8 mouse cellular contexts compared by ENCODE assay signal in genomic region chr14:7819446-7819845, GRCm38 (mm10). TPM values are rescaled to one million over a fixed set of nuclear protein-coding genes. Genes with fewer than 3 reads are reported as not detected.
A peak's percentile ranks its signal among the peaks of the same experiment; 100 is the strongest.
DNase-seq lines count a peak whose midpoint lies in the region; ATAC-seq and TF ChIP-seq lines count a peak whose summit lies in the region.

No protein-coding gene starts in this region.

- ATAC-seq in lung, embryonic 15.5 days (ENCODE audit: borderline replicate concordance, extremely low read depth, low FRiP score, low TSS enrichment), result no peak
- ATAC-seq in inflammation-experienced regulatory T-cells, adult 6 months, result no peak

- TF ChIP-seq CTCF in embryonic fibroblast, embryonic 13.5 days (IDR thresholded peaks at IDR 0.05; ENCODE audit: borderline replicate concordance, insufficient read depth, low read length), result no peak

- peak overlapping the region; percentile 88 for H3K27ac ChIP-seq in embryonic fibroblast, embryonic 13.5 days (ENCODE audit: insufficient read depth, low read length)
- H3K27ac ChIP-seq in lung, embryonic 15.5 days, result no peak overlapping the region

- no peaks in the 10 kb centered on the region for H3K9me3 ChIP-seq in lung, embryonic 15.5 days

- H3K4me3 ChIP-seq in embryonic fibroblast, embryonic 13.5 days (ENCODE audit: insufficient read depth, low read length), result peak overlapping the region; percentile 88
- H3K4me3 ChIP-seq in lung, embryonic 15.5 days, result peak overlapping the region; percentile 71

- H3K4me2 ChIP-seq in lung, embryonic 15.5 days, result peak overlapping the region; percentile 96

- H3K4me1 ChIP-seq in embryonic fibroblast, embryonic 13.5 days (ENCODE audit: control insufficient read depth, insufficient read depth, low read length), result peaks cover 5% of the 10 kb centered on the region
- peaks cover 42% of the 10 kb centered on the region for H3K4me1 ChIP-seq in lung, embryonic 15.5 days

- 61% methylated on average over 5 of the region's 5 CpGs for WGBS in lung, embryonic 15.5 days

- no peak for TF ChIP-seq POLR2A in embryonic fibroblast, embryonic 13.5 days (IDR thresholded peaks at IDR 0.05; ENCODE audit: low read depth, low read length)

- no peak overlapping the region for H3K9ac ChIP-seq in lung, embryonic 15.5 days

- peak; percentile 32 for DNase-seq in adrenal gland, adult 2 months
- DNase-seq in adrenal gland, postnatal 14 days, result no peak
- peak; percentile 61 for DNase-seq in induced T-regulatory cell, adult 2 months (ENCODE audit: low read depth)
- DNase-seq in c-Kit-positive CD71-positive TER-119-positive erythroid progenitor cells, embryonic 14.5 days (ENCODE audit: low spot score), result no peak
- no peak for DNase-seq in spleen, postnatal 36 days (ENCODE audit: low spot score in 2 of 2)

- no peaks in the 10 kb centered on the region for H3K36me3 ChIP-seq in lung, embryonic 15.5 days

- H3K27me3 ChIP-seq in lung, embryonic 15.5 days, result no peaks in the 10 kb centered on the region; the same call in 1 of the 2 replicates

RNA-seq across cellular contexts. Expression of gene Flnb, which starts 1.7 kb away (rescaled TPM):
- total RNA-seq in adrenal gland, adult 2 months (2021), result 10 to 100 TPM; 40.8 to 44.9 TPM
- polyA plus RNA-seq in adrenal gland, adult 2 months (2012; rRNA removed), result 8.8 and 8.9 TPM in 2 replicates
- 43.3 and 45.7 TPM in 2 replicates for total RNA-seq in adrenal gland, postnatal 14 days (2021)
- 190 and 401 TPM in 2 replicates for polyA plus RNA-seq in embryonic fibroblast, embryonic 13.5 days (2011; ENCODE audit: insufficient read length, low read depth, missing spikeins)
- polyA plus RNA-seq in lung, embryonic 15.5 days (2015; fragmentation: Nextera tagmentation; extraction: Ambion mirVana), result 13.8 and 14.8 TPM in 2 replicates
- 10 to 100 TPM in 1 of 3 experiments, 1 to 10 TPM in 2; 5.4 to 11.4 (median 6.1) TPM for polyA plus RNA-seq in inflammation-experienced regulatory T-cells, adult 6 months (2017; shearing (Covaris generic))

RNA-seq across cellular contexts. Expression of gene Gm26661, which starts 28.1 kb away (rescaled TPM):
- total RNA-seq in adrenal gland, adult 2 months (2021), result not detected
- polyA plus RNA-seq in adrenal gland, adult 2 months (2012; rRNA removed), result not detected in 2 replicates
- not detected in 2 replicates for total RNA-seq in adrenal gland, postnatal 14 days (2021)
- polyA plus RNA-seq in embryonic fibroblast, embryonic 13.5 days (2011; ENCODE audit: insufficient read length, low read depth, missing spikeins), result not detected in 2 replicates
- polyA plus RNA-seq in lung, embryonic 15.5 days (2015; fragmentation: Nextera tagmentation; extraction: Ambion mirVana), result not detected in 2 replicates
- not detected for polyA plus RNA-seq in inflammation-experienced regulatory T-cells, adult 6 months (2017; shearing (Covaris generic))

Comparison
In these comparisons a context has a peak if more than half of its experiments do, and no peak if none do; other contexts are left out.
1. DNase-seq: peak in adrenal gland, adult 2 months (single experiment) and induced T-regulatory cell, adult 2 months (single experiment); none in adrenal gland, postnatal 14 days (single experiment), c-Kit-positive CD71-positive TER-119-positive erythroid progenitor cells, embryonic 14.5 days (single experiment) and spleen, postnatal 36 days (0 of 2).
2. RNA of gene Flnb, which starts 1.7 kb away (polyA plus RNA-seq): 190 to 401 TPM in embryonic fibroblast, embryonic 13.5 days; 13.8 to 14.8 TPM in lung, embryonic 15.5 days, 8.8 to 8.9 TPM in adrenal gland, adult 2 months and 5.4 to 11.4 TPM in inflammation-experienced regulatory T-cells, adult 6 months; every median in the first group is over 10 times any median in the second.